In genomic region chr19:35826074-35826473, GRCm38 (mm10) we compare ENCODE assay signal across 20 mouse cellular contexts.
A peak's percentile ranks its signal among the peaks of the same experiment; 100 is the strongest.
DNase-seq lines count a peak whose midpoint lies in the region; ATAC-seq and TF ChIP-seq lines count a peak whose summit lies in the region.
"Had no signal": no experiment of that assay in that cellular context is flagged by ENCODE, and none has a peak within 500 bp of the region (broad histone marks: within the 10 kb centered on the region; RNA-seq: fewer than 3 reads in every experiment).

No protein-coding gene starts in this region.

- no peak overlapping the region for H3K27ac ChIP-seq in forebrain, embryonic 14.5 days (ENCODE audit: low read depth, low read length)
- no peak overlapping the region for H3K27ac ChIP-seq in forebrain, embryonic 16.5 days (ENCODE audit: low read length)
- no peak overlapping the region for H3K27ac ChIP-seq in midbrain, embryonic 16.5 days (ENCODE audit: low read length)
- H3K27ac ChIP-seq in midbrain, embryonic 13.5 days, result no peak overlapping the region
- H3K27ac ChIP-seq: embryonic facial prominence, embryonic 10.5 days; embryonic facial prominence, embryonic 12.5 days; forebrain, embryonic 12.5 days; forebrain, embryonic 15.5 days had no signal

- no peak for TF ChIP-seq POLR2A in brain, embryonic 14.5 days (IDR thresholded peaks at IDR 0.05; ENCODE audit: borderline replicate concordance, extremely low read depth, insufficient read depth, insufficient read length, poor library complexity, severe bottlenecking)

- no peak overlapping the region for H3K4me3 ChIP-seq in forebrain, embryonic 14.5 days (ENCODE audit: low read depth, low read length)
- no peak overlapping the region for H3K4me3 ChIP-seq in forebrain, embryonic 16.5 days (replicated peaks; ENCODE audit: low read length)
- no peak overlapping the region for H3K4me3 ChIP-seq in midbrain, embryonic 16.5 days (ENCODE audit: low read depth, low read length)
- H3K4me3 ChIP-seq in midbrain, embryonic 13.5 days (replicated peaks), result no peak overlapping the region
- H3K4me3 ChIP-seq: embryonic facial prominence, embryonic 10.5 days; embryonic facial prominence, embryonic 12.5 days; forebrain, embryonic 12.5 days; forebrain, embryonic 15.5 days had no signal

- no peaks in the 10 kb centered on the region for H3K27me3 ChIP-seq in forebrain, embryonic 14.5 days (replicated peaks; ENCODE audit: control insufficient read depth, insufficient read depth, low read length)
- no peaks in the 10 kb centered on the region for H3K27me3 ChIP-seq in forebrain, embryonic 16.5 days (replicated peaks; ENCODE audit: control insufficient read depth, insufficient read depth, low read length)
- no peaks in the 10 kb centered on the region for H3K27me3 ChIP-seq in midbrain, embryonic 16.5 days (ENCODE audit: control insufficient read depth, insufficient read depth, low read depth, low read length)
- no peaks in the 10 kb centered on the region for H3K27me3 ChIP-seq in midbrain, embryonic 13.5 days
- H3K27me3 ChIP-seq: embryonic facial prominence, embryonic 12.5 days; forebrain, embryonic 12.5 days; forebrain, embryonic 15.5 days had no signal

- no peak for TF ChIP-seq CTCF in brain, embryonic 14.5 days (IDR thresholded peaks at IDR 0.05; ENCODE audit: borderline replicate concordance, extremely low read depth, insufficient read depth, insufficient read length)

- peak; percentile 2 for DNase-seq in forebrain, embryonic 14.5 days (ENCODE audit: low spot score)
- DNase-seq in heart, adult 11 months, result peak; percentile 9
- no peak for DNase-seq in heart, adult 8-10 months (ENCODE audit: low spot score)
- DNase-seq in brain, embryonic 14.5 days (ENCODE audit: low read depth), result peak; percentile 18
- DNase-seq in frontal cortex, postnatal 10 days (ENCODE audit: low spot score in 2 of 2), result no peak
- DNase-seq: adrenal gland, adult 2 months; adrenal gland, postnatal 10 days; adrenal gland, postnatal 25 days; cerebellum, adult 11-12 months; cerebellum, adult 2 months; cerebellum, adult 9-10 months; cerebellum, postnatal 10 days; cerebellum, postnatal 25 days had no signal

- 61% methylated on average over 2 of the region's 2 CpGs for WGBS in forebrain, embryonic 14.5 days
- 43% methylated on average over 2 of the region's 2 CpGs for WGBS in forebrain, embryonic 16.5 days
- WGBS in midbrain, embryonic 16.5 days, result 39% methylated on average over 2 of the region's 2 CpGs
- 37% methylated on average over 2 of the region's 2 CpGs for WGBS in midbrain, embryonic 13.5 days

- ATAC-seq in forebrain, embryonic 14.5 days, result no peak
- ATAC-seq in forebrain, embryonic 16.5 days, result no peak
- ATAC-seq in midbrain, embryonic 16.5 days, result peak; percentile 51; the same call in 1 of the 2 replicates
- ATAC-seq in midbrain, embryonic 13.5 days, result no peak
- ATAC-seq: forebrain, embryonic 15.5 days had no signal

- no peak overlapping the region for H3K9ac ChIP-seq in forebrain, embryonic 14.5 days (ENCODE audit: low read length)
- no peak overlapping the region for H3K9ac ChIP-seq in forebrain, embryonic 16.5 days (replicated peaks; ENCODE audit: low read depth, low read length)
- no peak overlapping the region for H3K9ac ChIP-seq in midbrain, embryonic 16.5 days (ENCODE audit: low read depth, low read length)
- no peak overlapping the region for H3K9ac ChIP-seq in midbrain, embryonic 13.5 days (replicated peaks)
- H3K9ac ChIP-seq: embryonic facial prominence, embryonic 12.5 days; forebrain, embryonic 12.5 days; forebrain, embryonic 15.5 days had no signal

- H3K4me2 ChIP-seq in forebrain, embryonic 14.5 days (ENCODE audit: low read length), result no peak overlapping the region
- no peak overlapping the region for H3K4me2 ChIP-seq in forebrain, embryonic 16.5 days (ENCODE audit: low read length)
- no peak overlapping the region for H3K4me2 ChIP-seq in midbrain, embryonic 16.5 days (ENCODE audit: low read length)
- no peak overlapping the region for H3K4me2 ChIP-seq in midbrain, embryonic 13.5 days (replicated peaks)
- H3K4me2 ChIP-seq: embryonic facial prominence, embryonic 12.5 days; forebrain, embryonic 12.5 days; forebrain, embryonic 15.5 days had no signal

- H3K9me3 ChIP-seq in forebrain, embryonic 14.5 days (replicated peaks; ENCODE audit: control insufficient read depth, low read length), result no peaks in the 10 kb centered on the region
- H3K9me3 ChIP-seq in forebrain, embryonic 16.5 days (ENCODE audit: control insufficient read depth, low read length), result no peaks in the 10 kb centered on the region
- no peaks in the 10 kb centered on the region for H3K9me3 ChIP-seq in midbrain, embryonic 16.5 days (replicated peaks; ENCODE audit: control insufficient read depth, low read length, poor library complexity, severe bottlenecking)
- H3K9me3 ChIP-seq in midbrain, embryonic 13.5 days, result no peaks in the 10 kb centered on the region
- H3K9me3 ChIP-seq: embryonic facial prominence, embryonic 10.5 days; embryonic facial prominence, embryonic 12.5 days; forebrain, embryonic 12.5 days; forebrain, embryonic 15.5 days had no signal

- no peaks in the 10 kb centered on the region for H3K4me1 ChIP-seq in forebrain, embryonic 14.5 days (ENCODE audit: control insufficient read depth, insufficient read depth, low read length)
- no peaks in the 10 kb centered on the region for H3K4me1 ChIP-seq in forebrain, embryonic 16.5 days (replicated peaks; ENCODE audit: control insufficient read depth, insufficient read depth, low read length)
- no peaks in the 10 kb centered on the region for H3K4me1 ChIP-seq in midbrain, embryonic 16.5 days (ENCODE audit: control insufficient read depth, insufficient read depth, low read length)
- 0 out of 2 replicates have a peak, but pooled peaks cover 3% of the 10 kb centered on the region for H3K4me1 ChIP-seq in midbrain, embryonic 13.5 days (replicated peaks)
- H3K4me1 ChIP-seq: embryonic facial prominence, embryonic 10.5 days; embryonic facial prominence, embryonic 12.5 days; forebrain, embryonic 12.5 days; forebrain, embryonic 15.5 days had no signal

- H3K36me3 ChIP-seq in forebrain, embryonic 14.5 days (ENCODE audit: control insufficient read depth, insufficient read depth, low read length), result no peaks in the 10 kb centered on the region
- H3K36me3 ChIP-seq in forebrain, embryonic 16.5 days (ENCODE audit: control insufficient read depth, insufficient read depth), result no peaks in the 10 kb centered on the region
- H3K36me3 ChIP-seq in midbrain, embryonic 16.5 days (ENCODE audit: control insufficient read depth, insufficient read depth, low read length), result no peaks in the 10 kb centered on the region
- H3K36me3 ChIP-seq in midbrain, embryonic 13.5 days, result no peaks in the 10 kb centered on the region
- H3K36me3 ChIP-seq: embryonic facial prominence, embryonic 10.5 days; embryonic facial prominence, embryonic 12.5 days; forebrain, embryonic 12.5 days; forebrain, embryonic 15.5 days had no signal

Comparison
In these comparisons a context has a peak if more than half of its experiments do, and no peak if none do; other contexts are left out.
1. DNase-seq: peak in forebrain, embryonic 14.5 days (single experiment), heart, adult 11 months (single experiment) and brain, embryonic 14.5 days (single experiment); none in heart, adult 8-10 months (single experiment) and frontal cortex, postnatal 10 days (0 of 2).